Mouse (Mus musculus): Measurements from ENCODE around the gene Hif3a. TPM values are rescaled to one million over a fixed set of nuclear protein-coding genes. Genes with fewer than 3 reads are reported as not detected.

Hif3a gene
- polyA plus RNA-seq, 1 experiment from 2014 or later = 8.6 TPM

DNA sequence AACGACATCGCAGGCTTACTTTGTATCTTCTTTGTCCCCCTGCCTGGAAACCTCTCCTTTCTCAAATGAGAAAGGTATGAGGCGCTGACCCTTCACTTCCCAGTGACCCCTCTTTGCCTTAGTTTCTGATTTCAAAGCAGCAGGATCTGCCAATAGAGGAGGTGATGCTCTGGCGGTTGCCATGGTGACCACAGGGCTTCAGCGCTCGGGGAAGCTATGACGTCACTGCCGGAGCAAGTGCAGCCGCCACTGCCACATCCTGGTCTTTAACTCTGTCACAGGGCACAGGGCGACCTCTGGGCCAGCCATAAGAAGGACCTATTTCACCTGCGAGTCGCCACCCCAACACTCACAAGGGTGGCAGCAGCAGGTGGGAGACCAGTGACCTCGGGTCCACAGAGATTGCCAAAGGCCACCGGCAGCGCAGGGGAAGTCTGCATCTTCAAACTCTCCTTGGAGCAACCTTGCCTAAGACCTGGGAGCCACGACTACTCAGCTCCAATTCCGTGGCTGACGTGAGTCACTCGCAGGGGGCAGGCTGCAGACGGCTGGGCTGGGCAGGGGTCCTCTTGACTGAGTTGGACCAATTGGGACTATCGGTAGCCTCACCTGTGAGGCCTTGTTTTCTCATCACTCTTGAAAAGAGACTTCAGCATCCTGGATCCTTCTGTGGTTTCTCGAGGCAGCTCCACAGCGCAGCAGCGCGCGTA lies 79.2 kb downstream of the Hif3a start, which contains the start of gene Gm42372:
Gm42372 (plus strand) TSS at position 228 of the 710 bp plus-strand sequence.
- ATAC-seq (replicated peaks; ENCODE audit: low FRiP score) = peak; percentile 86
- 17% methylated on average over 26 of the region's 26 CpGs for WGBS
- H3K4me2 ChIP-seq (ENCODE audit: low read depth, low read length, severe bottlenecking) = peak within 1 kb of the TSS; percentile 75
- H3K4me1 ChIP-seq (replicated peaks; ENCODE audit: control insufficient read depth, insufficient read depth, low read length) = peaks cover 17% of the 10 kb centered on the region; the same call in 1 of the 2 replicates
- peak within 1 kb of the TSS; percentile 36 for H3K4me3 ChIP-seq (ENCODE audit: low read depth, low read length)
- H3K36me3 ChIP-seq (ENCODE audit: control insufficient read depth, insufficient read depth, low read length) = no peaks in the 10 kb centered on the region
- H3K27me3 ChIP-seq (ENCODE audit: control insufficient read depth, insufficient read depth, low read length) = no peaks in the 10 kb centered on the region
- H3K27ac ChIP-seq (ENCODE audit: low read depth, low read length) = peak within 1 kb of the TSS; percentile 57; the same call in 1 of the 2 replicates
- DNase-seq (ENCODE audit: low spot score) = peak; percentile 92
- peak within 1 kb of the TSS; percentile 53 for H3K9ac ChIP-seq (ENCODE audit: low read length)
- H3K9me3 ChIP-seq (ENCODE audit: control insufficient read depth, low read length) = no peaks in the 10 kb centered on the region

Other genes starting within 250 kb of the Hif3a start
- 137 and 166 TPM in 2 replicates for gene Strn4, start 246.5 kb downstream of the Hif3a start, polyA plus RNA-seq (2014; fragmentation: Nextera tagmentation; extraction: Ambion mirVana)
- 27.1 and 29.0 TPM in 2 replicates for gene Fkrp, start 245.7 kb downstream of the Hif3a start, polyA plus RNA-seq (2014; fragmentation: Nextera tagmentation; extraction: Ambion mirVana)
- gene Prkd2, start 219.5 kb downstream of the Hif3a start, polyA plus RNA-seq (2014; fragmentation: Nextera tagmentation; extraction: Ambion mirVana) = 11.0 and 11.6 TPM in 2 replicates
- gene Dact3, start 187.1 kb downstream of the Hif3a start, polyA plus RNA-seq (2014; fragmentation: Nextera tagmentation; extraction: Ambion mirVana) = 4.8 and 7.0 TPM in 2 replicates
- gene Gng8, start 170.6 kb downstream of the Hif3a start, polyA plus RNA-seq (2014; fragmentation: Nextera tagmentation; extraction: Ambion mirVana) = 7.3 and 7.4 TPM in 2 replicates
- gene Ptgir, start 155.9 kb downstream of the Hif3a start, polyA plus RNA-seq (2014; fragmentation: Nextera tagmentation; extraction: Ambion mirVana) = 0.11 and 0.39 TPM in 2 replicates
- 276 and 285 TPM in 2 replicates for gene Calm3, start 138.3 kb downstream of the Hif3a start, polyA plus RNA-seq (2014; fragmentation: Nextera tagmentation; extraction: Ambion mirVana)
- 12.3 and 13.0 TPM in 2 replicates for gene Pnmal2, start 117.7 kb downstream of the Hif3a start, polyA plus RNA-seq (2014; fragmentation: Nextera tagmentation; extraction: Ambion mirVana)
- gene Pnmal1, start 102.7 kb downstream of the Hif3a start, polyA plus RNA-seq (2014; fragmentation: Nextera tagmentation; extraction: Ambion mirVana) = 20.4 and 22.7 TPM in 2 replicates
- gene Gm42372, start 79.3 kb downstream of the Hif3a start, polyA plus RNA-seq (2014; fragmentation: Nextera tagmentation; extraction: Ambion mirVana) = 1.4 and 1.8 TPM in 2 replicates
- gene Ccdc8, start 69.7 kb downstream of the Hif3a start, polyA plus RNA-seq (2014; fragmentation: Nextera tagmentation; extraction: Ambion mirVana) = 19.0 and 19.5 TPM in 2 replicates
- gene Ppp5c, start 34.5 kb downstream of the Hif3a start, polyA plus RNA-seq (2014; fragmentation: Nextera tagmentation; extraction: Ambion mirVana) = 123 and 132 TPM in 2 replicates
- 0.39 TPM in 1 of 2 replicates, not detected in the other for gene Psg16, start 11.6 kb upstream of the Hif3a start, polyA plus RNA-seq (2014; fragmentation: Nextera tagmentation; extraction: Ambion mirVana)
- not detected in 2 replicates for gene Ceacam3, start 87.9 kb upstream of the Hif3a start, polyA plus RNA-seq (2014; fragmentation: Nextera tagmentation; extraction: Ambion mirVana)
- gene Psg29, start 141.1 kb upstream of the Hif3a start, polyA plus RNA-seq (2014; fragmentation: Nextera tagmentation; extraction: Ambion mirVana) = not detected in 2 replicates

All from forebrain, embryonic 11.5 days (tissue).